Mouse (Mus musculus) fat pad, adult 2 months (tissue): Measurements from ENCODE around the gene Cwc27.

Source experiments
- DNase-seq: peaks from one replicate; pipeline ENCODE4 v3.0.0-alpha.2; 2011; ENCODE audit warnings: low read depth, low spot score; ENCODE audit errors: extremely low read depth

Cwc27 gene

DNA sequence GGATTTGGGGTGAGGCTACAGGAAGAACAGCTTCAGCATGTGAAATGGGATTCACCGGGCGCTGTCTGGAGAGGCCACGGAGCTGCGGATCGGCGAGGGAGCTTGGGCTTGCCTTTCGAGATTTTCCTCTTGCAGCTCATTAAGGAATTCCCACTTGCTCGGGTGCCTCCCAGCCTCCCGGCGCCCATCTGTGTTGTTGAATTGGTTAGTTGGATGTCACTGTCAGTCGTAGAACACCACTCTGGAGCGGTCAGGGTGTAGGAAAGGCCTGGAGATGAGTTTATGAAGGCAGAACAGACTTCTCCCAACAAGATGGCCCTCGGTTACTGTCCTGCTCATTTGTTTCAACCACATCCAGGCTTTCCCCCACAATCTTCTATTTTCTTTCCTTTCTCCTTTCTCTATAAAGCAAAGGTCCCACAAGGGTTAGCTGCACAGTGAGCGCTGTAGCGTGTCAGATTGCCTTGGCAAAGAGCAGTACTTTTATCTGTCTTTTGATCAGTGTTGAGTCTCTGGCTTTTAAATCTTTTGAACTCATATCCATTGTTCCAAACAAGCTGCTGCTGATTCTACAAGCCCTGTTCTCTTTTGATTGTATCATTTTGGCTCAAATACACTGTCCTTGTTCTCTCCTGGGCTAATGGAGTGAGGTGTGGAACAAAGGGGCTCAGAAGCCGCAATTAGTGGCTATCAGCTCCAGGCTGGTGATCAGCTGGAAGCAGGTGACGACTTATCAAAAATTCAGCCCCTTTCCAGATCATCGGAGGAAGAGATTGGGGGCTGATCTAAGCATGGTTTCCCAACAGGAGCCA lies 200.7 kb downstream of the Cwc27 start:
- DNase-seq = no peak

GRCm38 (mm10) chr13:104615111-104615510 lies 201.8 kb downstream of the Cwc27 start:
- DNase-seq = no peak

- DNase-seq = no peak
Observed at GRCm38 (mm10) chr13:104611296-104611695, 205.6 kb downstream of the Cwc27 start.

DNA sequence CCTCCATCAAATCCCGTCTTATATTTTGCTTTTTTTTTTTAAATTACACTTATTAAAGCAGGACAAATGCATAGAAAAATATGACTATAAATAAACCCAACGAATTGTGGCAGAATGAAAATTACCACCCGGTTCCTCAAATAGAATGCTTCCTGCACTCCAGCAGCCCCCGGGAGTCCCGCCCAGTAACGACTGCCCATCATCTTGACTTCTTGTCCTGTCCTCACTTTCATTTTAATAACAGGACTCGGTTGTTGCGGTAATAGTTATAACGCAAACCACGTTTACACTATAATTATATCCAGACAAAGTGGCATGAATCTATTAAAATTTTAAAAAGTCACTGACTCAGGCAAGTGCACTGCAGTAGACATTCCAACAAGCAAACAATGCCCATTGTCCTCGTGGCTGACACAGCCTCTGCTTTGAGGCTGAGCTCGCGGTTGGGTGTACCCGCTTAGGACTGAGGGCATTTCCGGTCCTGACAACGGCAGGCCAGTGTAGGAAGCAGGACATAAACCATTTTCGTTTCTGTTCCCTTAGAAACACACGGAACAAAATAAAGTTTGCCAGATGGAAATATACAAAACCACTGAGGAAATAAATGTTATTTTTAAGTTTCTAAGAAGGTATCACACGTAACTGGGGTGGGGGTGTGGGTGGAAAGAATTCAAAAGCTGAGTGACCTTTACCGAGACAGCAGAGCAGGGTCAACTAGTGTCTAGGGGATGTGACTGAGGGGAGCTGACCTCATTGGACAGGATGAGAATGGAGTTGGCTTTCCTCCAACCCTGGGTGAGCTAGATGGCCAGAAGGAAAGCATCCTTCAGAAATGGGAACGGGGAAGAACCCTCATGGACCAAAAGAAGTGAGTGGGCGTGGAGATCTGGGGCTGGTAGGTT lies 206.5 kb downstream of the Cwc27 start:
- no peak for DNase-seq

DNA sequence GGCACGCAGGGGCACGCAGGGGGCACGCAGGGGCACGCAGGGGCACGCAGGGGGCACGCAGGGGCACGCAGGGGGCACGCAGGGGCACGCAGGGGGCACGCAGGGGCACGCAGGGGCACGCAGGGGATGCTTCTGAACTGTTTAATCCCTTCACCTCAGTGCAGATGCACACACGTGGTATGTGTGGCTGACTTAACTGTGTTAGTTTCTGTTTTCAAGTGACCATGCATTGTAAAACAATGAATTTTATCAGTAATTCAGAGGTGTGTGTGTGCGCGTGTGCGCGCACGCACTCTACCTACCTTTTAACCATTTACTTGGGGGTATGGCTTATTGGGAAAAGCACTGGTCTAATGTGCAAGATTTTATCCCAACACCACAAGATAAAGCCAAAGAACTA lies 208.4 kb downstream of the Cwc27 start:
- no peak for DNase-seq

- DNase-seq = no peak
Observed at GRCm38 (mm10) chr13:104606786-104607580, 210.0 kb downstream of the Cwc27 start.

DNA sequence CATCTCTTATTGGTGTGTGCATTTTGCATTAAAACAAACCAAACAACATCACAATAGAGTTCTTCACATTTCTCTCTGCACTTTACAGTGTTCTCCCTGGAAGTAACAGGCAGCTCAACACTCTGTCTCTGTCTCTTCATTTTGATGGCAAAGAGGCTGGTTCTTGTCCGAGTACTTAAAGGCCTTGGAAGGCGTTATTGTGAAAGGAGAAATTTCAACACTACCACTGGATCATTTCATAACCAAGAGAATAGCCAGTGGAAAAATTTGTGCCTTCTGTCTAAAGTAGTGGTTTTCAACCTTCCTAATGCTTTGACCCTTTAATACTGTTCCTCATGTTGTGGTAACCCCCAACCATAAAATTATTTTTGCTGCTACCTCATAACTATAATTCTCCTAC lies 211.8 kb downstream of the Cwc27 start:
- no peak for DNase-seq

- DNase-seq = no peak
Observed at GRCm38 (mm10) chr13:104602197-104602596, 214.7 kb downstream of the Cwc27 start.

- DNase-seq = no peak
Observed at GRCm38 (mm10) chr13:104601783-104602182, 215.2 kb downstream of the Cwc27 start.

DNA sequence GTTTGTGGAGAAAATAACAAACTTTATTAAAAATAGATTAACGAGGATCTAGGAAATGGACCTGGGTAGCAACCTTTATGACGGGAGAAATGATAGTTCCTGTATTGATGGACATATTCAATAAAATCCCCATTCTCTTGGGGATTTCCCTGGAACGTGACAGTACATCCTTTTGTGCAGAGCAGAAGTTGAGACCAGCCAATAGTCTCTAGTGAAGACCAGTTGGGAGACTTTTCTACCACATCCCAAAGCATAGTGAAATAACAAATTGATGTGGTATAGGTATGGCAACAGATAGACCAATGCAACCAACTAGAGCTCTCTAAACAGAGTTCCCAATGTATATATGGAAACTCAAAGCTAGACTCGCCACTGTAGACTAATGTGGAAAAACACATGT lies 220.7 kb downstream of the Cwc27 start:
- DNase-seq = no peak

GRCm38 (mm10) chr13:104594820-104595351 lies 222.1 kb downstream of the Cwc27 start:
- DNase-seq = no peak

GRCm38 (mm10) chr13:104590931-104591330 lies 226.0 kb downstream of the Cwc27 start:
- peak; percentile 67 for DNase-seq

DNA sequence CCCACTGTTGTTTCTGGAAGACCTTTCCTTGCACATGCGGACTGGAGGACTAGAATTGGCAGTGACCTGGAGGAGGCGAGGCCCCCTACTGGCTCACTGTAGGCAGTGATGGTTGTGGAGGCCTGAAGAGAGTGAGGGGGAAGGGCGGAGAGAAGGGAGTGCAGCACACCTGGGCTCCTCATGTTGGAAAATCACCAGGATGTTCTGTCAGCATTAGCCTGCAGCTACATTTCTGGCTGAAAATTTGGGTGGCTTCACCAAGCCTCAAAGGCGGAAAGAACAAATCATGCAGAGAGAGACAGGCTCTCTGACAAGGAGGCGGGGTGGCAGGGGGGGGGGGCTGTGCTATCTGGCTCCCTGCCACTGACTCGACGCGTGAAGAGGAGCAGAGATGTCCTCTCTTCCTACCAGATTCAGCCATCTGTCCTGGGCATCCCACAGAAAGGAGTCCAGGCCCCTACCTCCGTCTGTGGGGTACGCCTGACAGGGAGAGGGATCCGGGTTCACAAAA lies 226.8 kb downstream of the Cwc27 start:
- no peak for DNase-seq

DNA sequence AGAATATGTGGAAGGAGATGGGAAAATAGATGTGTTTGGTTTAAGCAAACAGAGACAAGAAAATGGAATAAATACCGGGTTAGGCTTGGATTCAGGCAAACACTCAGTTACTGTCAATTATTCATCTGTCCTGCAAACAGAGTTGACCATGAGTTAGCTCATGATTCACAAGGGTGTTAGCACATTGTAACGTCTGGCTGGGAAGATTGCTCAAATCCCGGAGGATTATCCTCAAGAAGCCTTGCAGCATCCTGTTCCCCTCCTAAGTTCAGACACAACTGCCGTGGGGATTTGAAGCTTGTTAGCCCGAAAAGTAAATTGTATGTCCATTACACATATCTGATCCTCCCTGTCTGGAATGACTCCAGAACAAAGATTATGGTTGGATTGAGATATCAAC lies 228.6 kb downstream of the Cwc27 start:
- no peak for DNase-seq
